Mouse (Mus musculus): Measurements from ENCODE around the gene Trim14. TPM values are rescaled to one million over a fixed set of nuclear protein-coding genes. Genes with fewer than 3 reads are reported as not detected.

The Trim14 gene
- polyA plus RNA-seq, 1 experiment from 2014 or later = 0.48 TPM

GRCm38 (mm10) chr4:46489028-46489925 lies 46.7 kb downstream of the Trim14 start, which contains the start of gene Nans:
TSS of gene Nans (plus strand) at chr4:46489248.
- Histone ChIP-seq H3K27ac (replicated peaks) (peak within 1 kb of the TSS; percentile 84), H3K4me1 (peaks cover 7% of the 10 kb centered on the region), H3K27me3 (no peaks in the 10 kb centered on the region), H3K36me3 (peaks cover 9% of the 10 kb centered on the region; the same call in 1 of the 2 replicates), H3K9me3 (no peaks in the 10 kb centered on the region), H3K9ac (replicated peaks) (peak within 1 kb of the TSS; percentile 75), H3K4me3 (peak within 1 kb of the TSS; percentile 82), H3K4me2 (replicated peaks) (peak within 1 kb of the TSS; percentile 56)
- ATAC-seq (replicated peaks) = peak; percentile 100
- WGBS = under 1% methylated on average over 58 of the region's 58 CpGs

DNA sequence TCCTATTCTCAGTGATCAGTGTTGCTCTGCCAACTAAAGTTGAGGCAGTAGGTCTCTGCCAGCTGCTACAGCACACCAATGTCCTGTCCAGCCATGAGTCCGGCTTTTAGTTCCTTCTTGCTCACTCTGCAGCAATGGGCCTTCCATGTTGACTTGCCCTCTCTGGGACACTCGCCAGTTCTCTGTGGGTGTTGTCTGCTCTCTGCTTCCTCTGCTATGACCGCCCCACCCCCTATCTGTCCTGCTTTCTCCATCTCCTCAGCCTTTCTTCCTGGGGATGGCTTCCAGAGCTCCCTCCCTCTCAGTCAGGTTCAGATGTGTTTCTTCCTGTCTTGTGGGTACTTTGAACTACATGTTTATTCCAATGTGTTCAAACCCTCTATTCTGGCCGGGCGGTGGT lies 48.6 kb downstream of the Trim14 start:
- H3K27me3 ChIP-seq = no peaks in the 10 kb centered on the region
- no peak overlapping the region for H3K27ac ChIP-seq (replicated peaks)
- H3K9ac ChIP-seq (replicated peaks) = no peak overlapping the region
- H3K36me3 ChIP-seq = no peaks in the 10 kb centered on the region
- H3K4me2 ChIP-seq (replicated peaks) = no peak overlapping the region
- H3K9me3 ChIP-seq = no peaks in the 10 kb centered on the region
- peaks cover 7% of the 10 kb centered on the region for H3K4me1 ChIP-seq
- no peak overlapping the region for H3K4me3 ChIP-seq
- WGBS = 89% methylated on average over 5 of the region's 5 CpGs
- ATAC-seq (replicated peaks) = no peak

GRCm38 (mm10) chr4:46485696-46486417 lies 50.1 kb downstream of the Trim14 start:
- H3K4me1 ChIP-seq = peaks cover 7% of the 10 kb centered on the region
- no peak overlapping the region for H3K9ac ChIP-seq (replicated peaks)
- no peak overlapping the region for H3K4me2 ChIP-seq (replicated peaks)
- H3K9me3 ChIP-seq = no peaks in the 10 kb centered on the region
- H3K36me3 ChIP-seq = no peaks in the 10 kb centered on the region
- no peaks in the 10 kb centered on the region for H3K27me3 ChIP-seq
- H3K27ac ChIP-seq (replicated peaks) = no peak overlapping the region
- no peak overlapping the region for H3K4me3 ChIP-seq
- no peak for ATAC-seq (replicated peaks)
- 62% methylated on average over 14 of the region's 14 CpGs for WGBS

GRCm38 (mm10) chr4:46479081-46479480 lies 56.9 kb downstream of the Trim14 start:
- H3K9me3 ChIP-seq = no peaks in the 10 kb centered on the region
- no peaks in the 10 kb centered on the region for H3K4me1 ChIP-seq
- no peak overlapping the region for H3K27ac ChIP-seq (replicated peaks)
- H3K27me3 ChIP-seq = no peaks in the 10 kb centered on the region
- H3K9ac ChIP-seq (replicated peaks) = no peak overlapping the region
- no peak overlapping the region for H3K4me3 ChIP-seq
- peaks cover 7% of the 10 kb centered on the region for H3K36me3 ChIP-seq
- no peak overlapping the region for H3K4me2 ChIP-seq (replicated peaks)
- 90% methylated on average over 2 of the region's 2 CpGs for WGBS
- ATAC-seq (replicated peaks) = no peak

GRCm38 (mm10) chr4:46475101-46475500 lies 60.8 kb downstream of the Trim14 start:
- Histone ChIP-seq H3K4me1 (no peaks in the 10 kb centered on the region), H3K27me3 (no peaks in the 10 kb centered on the region), H3K4me3 (no peak overlapping the region), H3K36me3 (peaks cover 36% of the 10 kb centered on the region), H3K27ac (replicated peaks) (no peak overlapping the region), H3K9ac (replicated peaks) (no peak overlapping the region), H3K4me2 (replicated peaks) (no peak overlapping the region), H3K9me3 (no peaks in the 10 kb centered on the region)
- ATAC-seq (replicated peaks) = no peak
- WGBS = 91% methylated on average over 5 of the region's 5 CpGs

GRCm38 (mm10) chr4:46465740-46466139 lies 70.2 kb downstream of the Trim14 start:
- H3K36me3 ChIP-seq = peaks cover 64% of the 10 kb centered on the region
- H3K4me3 ChIP-seq = no peak overlapping the region
- no peak overlapping the region for H3K9ac ChIP-seq (replicated peaks)
- H3K27ac ChIP-seq (replicated peaks) = no peak overlapping the region
- WGBS = 91% methylated on average over 3 of the region's 3 CpGs
- H3K27me3 ChIP-seq = no peaks in the 10 kb centered on the region
- no peaks in the 10 kb centered on the region for H3K4me1 ChIP-seq
- no peak for ATAC-seq (replicated peaks)
- H3K9me3 ChIP-seq = no peaks in the 10 kb centered on the region
- H3K4me2 ChIP-seq (replicated peaks) = no peak overlapping the region

GRCm38 (mm10) chr4:46463130-46463830 lies 72.7 kb downstream of the Trim14 start:
- no peak overlapping the region for H3K4me2 ChIP-seq (replicated peaks)
- H3K4me3 ChIP-seq = no peak overlapping the region
- no peak overlapping the region for H3K27ac ChIP-seq (replicated peaks)
- peaks cover 48% of the 10 kb centered on the region for H3K36me3 ChIP-seq
- no peaks in the 10 kb centered on the region for H3K4me1 ChIP-seq
- H3K9ac ChIP-seq (replicated peaks) = no peak overlapping the region
- H3K27me3 ChIP-seq = no peaks in the 10 kb centered on the region
- H3K9me3 ChIP-seq = no peaks in the 10 kb centered on the region
- ATAC-seq (replicated peaks) = no peak; the same call in 1 of the 2 replicates
- WGBS = 85% methylated on average over 7 of the region's 7 CpGs

DNA sequence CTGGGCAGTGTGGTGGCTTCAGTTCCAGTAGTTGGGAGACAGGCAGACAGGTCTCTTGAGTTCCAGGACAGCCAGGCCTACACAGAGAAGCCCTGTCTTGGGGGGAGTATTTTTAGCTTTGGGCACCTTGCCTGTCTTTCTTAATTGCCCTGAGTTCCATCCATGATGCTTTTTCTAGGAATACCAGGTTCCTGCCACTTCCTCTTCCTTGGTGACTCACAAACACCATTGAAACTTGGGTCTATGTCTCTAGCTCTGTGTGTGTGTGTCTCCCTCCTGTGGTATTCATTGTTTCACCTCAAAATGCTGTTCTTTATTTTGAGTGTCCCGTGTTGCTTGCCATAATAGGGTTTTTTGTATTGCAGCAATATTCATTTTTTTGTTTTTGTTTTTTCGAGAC lies 77.5 kb downstream of the Trim14 start:
- ATAC-seq (replicated peaks) = no peak
- Histone ChIP-seq H3K27me3 (no peaks in the 10 kb centered on the region), H3K36me3 (peaks cover 18% of the 10 kb centered on the region), H3K4me1 (peaks cover 18% of the 10 kb centered on the region), H3K4me3 (no peak overlapping the region), H3K9me3 (no peaks in the 10 kb centered on the region), H3K27ac (replicated peaks) (no peak overlapping the region), H3K9ac (replicated peaks) (no peak overlapping the region), H3K4me2 (replicated peaks) (no peak overlapping the region)
- 92% methylated on average over 2 of the region's 2 CpGs for WGBS

DNA sequence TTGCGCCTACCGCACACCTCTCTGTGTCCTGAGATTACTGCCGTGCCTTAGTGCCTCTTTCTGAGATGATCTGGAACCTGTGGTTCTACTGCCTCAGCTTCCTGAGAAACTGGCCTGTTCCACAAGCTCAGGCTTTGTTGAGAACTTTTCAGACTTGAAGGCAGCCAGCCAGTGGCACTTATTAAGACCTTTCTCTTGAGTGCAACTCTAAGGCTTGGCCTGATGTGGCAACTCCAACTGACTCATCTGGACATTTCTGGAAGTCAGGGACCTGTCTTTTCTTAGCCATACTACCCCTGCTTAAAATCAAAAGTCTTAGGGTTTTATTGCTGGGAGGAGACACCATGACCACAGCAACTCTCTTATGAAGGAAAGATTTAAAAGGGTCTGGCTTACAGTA lies 78.8 kb downstream of the Trim14 start:
- ATAC-seq (replicated peaks) = no peak
- Histone ChIP-seq H3K36me3 (peaks cover 8% of the 10 kb centered on the region), H3K4me2 (replicated peaks) (no peak overlapping the region), H3K9me3 (no peaks in the 10 kb centered on the region), H3K27me3 (no peaks in the 10 kb centered on the region), H3K9ac (replicated peaks) (no peak overlapping the region), H3K4me3 (no peak overlapping the region), H3K27ac (replicated peaks) (no peak overlapping the region), H3K4me1 (peaks cover 29% of the 10 kb centered on the region)
- 96% methylated on average over 3 of the region's 3 CpGs for WGBS

DNA sequence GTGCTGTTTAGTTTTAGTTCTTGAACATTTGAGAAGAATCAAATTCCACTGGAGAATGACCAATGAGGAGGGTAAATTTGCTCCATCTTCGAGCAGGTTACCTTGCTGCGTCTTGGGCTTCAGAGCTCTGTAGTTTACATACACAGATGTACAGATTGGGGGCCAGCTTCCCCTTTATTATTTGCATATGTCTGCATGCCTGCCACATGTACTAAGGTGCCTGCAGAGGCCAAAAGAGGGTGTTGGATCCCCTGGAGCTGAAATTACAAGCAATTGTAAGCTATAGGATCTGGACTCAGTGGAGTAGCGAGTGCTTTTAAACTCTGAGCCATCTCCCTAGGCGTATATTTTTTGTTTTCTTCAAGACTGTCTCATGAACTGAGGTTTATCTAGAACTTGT lies 79.2 kb downstream of the Trim14 start:
- Histone ChIP-seq H3K4me2 (replicated peaks) (no peak overlapping the region), H3K9me3 (no peaks in the 10 kb centered on the region), H3K9ac (replicated peaks) (no peak overlapping the region), H3K4me1 (peaks cover 29% of the 10 kb centered on the region), H3K27me3 (no peaks in the 10 kb centered on the region), H3K4me3 (no peak overlapping the region), H3K36me3 (peaks cover 8% of the 10 kb centered on the region), H3K27ac (replicated peaks) (no peak overlapping the region)
- 94% methylated on average over 4 of the region's 4 CpGs for WGBS
- no peak for ATAC-seq (replicated peaks)

DNA sequence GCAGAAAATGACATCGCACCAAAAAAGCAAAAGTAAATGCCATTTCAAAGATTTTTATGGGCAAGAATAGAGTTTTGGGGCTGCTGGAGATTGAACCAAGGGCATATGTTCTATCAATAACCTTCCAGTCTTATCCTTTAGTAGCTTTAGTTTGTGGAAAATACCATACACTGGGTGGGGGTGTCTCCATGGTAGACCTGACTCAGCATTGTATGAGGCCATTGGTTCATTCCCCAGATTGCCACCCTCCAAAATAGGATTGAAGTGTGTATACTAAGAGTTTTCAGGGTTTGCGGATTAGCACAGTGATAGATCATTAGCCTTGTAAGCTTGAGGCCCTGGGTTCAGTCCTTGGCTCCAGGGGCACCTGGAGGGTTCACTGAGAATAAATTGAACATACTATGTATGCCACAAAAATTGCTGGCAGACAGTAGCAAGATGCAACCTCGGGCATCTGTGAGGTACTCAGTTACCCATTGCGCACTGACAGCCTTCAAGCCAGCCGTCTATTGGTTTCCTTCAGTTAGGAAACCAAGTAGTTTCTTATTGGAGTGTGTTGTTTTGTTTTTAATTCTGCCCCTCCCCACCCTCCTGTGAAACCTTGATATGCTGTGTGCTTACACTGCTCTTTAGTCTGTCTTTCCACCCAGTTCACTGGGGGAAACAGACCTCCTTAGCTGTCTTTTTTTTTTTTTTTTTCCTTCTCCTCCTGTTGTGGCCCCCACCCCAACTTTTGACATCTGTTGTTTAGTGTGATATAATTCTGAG lies 81.7 kb downstream of the Trim14 start:
- Histone ChIP-seq H3K9me3 (no peaks in the 10 kb centered on the region), H3K27me3 (no peaks in the 10 kb centered on the region), H3K36me3 (no peaks in the 10 kb centered on the region), H3K9ac (replicated peaks) (no peak overlapping the region), H3K27ac (replicated peaks) (no peak overlapping the region), H3K4me1 (peaks cover 37% of the 10 kb centered on the region), H3K4me3 (no peak overlapping the region), H3K4me2 (replicated peaks) (no peak overlapping the region)
- WGBS = 64% methylated on average over 5 of the region's 5 CpGs
- no peak for ATAC-seq (replicated peaks)

Measured in forebrain, embryonic 15.5 days (tissue).